Mouse (Mus musculus): ENCODE data around the gene Pth. TPM values are rescaled to one million over a fixed set of nuclear protein-coding genes. Genes with fewer than 3 reads are reported as not detected.

Pth gene
- total and polyA plus RNA-seq, 3 experiments = not detected

Other genes starting within 250 kb of the Pth start
- 10 to 100 TPM; 10.3 to 58.8 TPM for gene Arntl, start 181.1 kb downstream of the Pth start, total RNA-seq (2021)
- 3.4 and 5.4 TPM in 2 replicates for gene Arntl, start 181.1 kb downstream of the Pth start, polyA plus RNA-seq (2012; rRNA removed)
- gene Btbd10, start 19.2 kb downstream of the Pth start, total RNA-seq (2021) = 10 to 100 TPM; 13.3 to 15.4 TPM
- 24.5 and 27.8 TPM in 2 replicates for gene Btbd10, start 19.2 kb downstream of the Pth start, polyA plus RNA-seq (2012; rRNA removed)
- 10 to 100 TPM; 44.2 to 51.0 TPM for gene Far1, start 125.3 kb upstream of the Pth start, total RNA-seq (2021)
- gene Far1, start 125.3 kb upstream of the Pth start, polyA plus RNA-seq (2012; rRNA removed) = 1.3 and 2.9 TPM in 2 replicates